Mouse (Mus musculus) stomach, embryonic 15.5 days (tissue): ENCODE results near the gene Ptpdc1. TPM values are rescaled to one million over a fixed set of nuclear protein-coding genes. Genes with fewer than 3 reads are reported as not detected.
A peak's percentile ranks its signal among the peaks of the same experiment; 100 is the strongest.

Experiments used
- ATAC-seq: fragments of 200-750 bp; cut with Nextera tagmentation; 2 replicates; pipeline ENCODE4 v1.8.0; 2017; ENCODE audit warnings: low read depth, moderate number of reproducible peaks, moderate TSS enrichment; ENCODE audit not compliant: insufficient read depth, low FRiP score
- H3K27ac ChIP-seq: fragments of 300-500 bp; sonication (generic); 2 replicates; pipeline ENCODE4 v1.5.1; 2015; ENCODE audit warnings: mild to moderate bottlenecking, inconsistent platforms
- H3K27me3 ChIP-seq: fragments of 300-500 bp; sonication (generic); replicated peaks from 2 replicates; pipeline ENCODE4 v1.6.1; 2015; ENCODE audit warnings: inconsistent platforms
- H3K36me3 ChIP-seq: fragments of 300-500 bp; sonication (generic); 2 replicates; pipeline ENCODE4 v1.6.1; 2015; ENCODE audit warnings: inconsistent platforms
- H3K4me1 ChIP-seq: fragments of 300-500 bp; sonication (generic); 2 replicates; pipeline ENCODE4 v1.6.1; 2015; ENCODE audit warnings: inconsistent platforms
- H3K4me2 ChIP-seq: fragments of 300-500 bp; sonication (generic); 2 replicates; pipeline ENCODE4 v1.6.1; 2015; ENCODE audit warnings: mild to moderate bottlenecking, inconsistent platforms
- H3K4me3 ChIP-seq: fragments of 300-500 bp; sonication (generic); replicated peaks from 2 replicates; pipeline ENCODE4 v1.5.1; 2015; ENCODE audit warnings: inconsistent platforms
- H3K9ac ChIP-seq: fragments of 300-500 bp; sonication (generic); 2 replicates; pipeline ENCODE4 v1.6.1; 2015; ENCODE audit warnings: inconsistent platforms
- H3K9me3 ChIP-seq: fragments of 300-500 bp; sonication (generic); 2 replicates; pipeline ENCODE4 v1.6.1; 2016; ENCODE audit warnings: inconsistent platforms
- WGBS: fragments of 180-500 bp; shearing (Covaris S2); methylation state at CpG from one replicate; pipeline ENCODE4 v1.1.7; 2015; 5-methylcytosine and 5-hydroxymethylcytosine counted together
- microRNA counts: library from miRNA; unstranded; fragments of <30 nt; microRNA quantifications from one replicate; lab custom pipeline; 2016
- microRNA-seq: library from miRNA; unstranded; fragments of <30 nt; microRNA quantifications from one replicate; pipeline ENCODE4, GENCODE M21; 2016
- polyA plus RNA-seq: library from polyadenylated mRNA; unstranded; fragments of >200 nt; fragmentation: Nextera tagmentation; extraction: Ambion mirVana; gene quantifications from 2 replicates; pipeline ENCODE4 v1.2.1, GENCODE M21; 2015

The Ptpdc1 gene
- polyA plus RNA-seq, 1 experiment from 2014 or later: 8.2 TPM

GRCm38 (mm10) chr13:48533441-48533840 lies 92.0 kb downstream of the Ptpdc1 start:
- Histone ChIP-seq H3K9me3 (no peaks in the 10 kb centered on the region), H3K27me3 (no peaks in the 10 kb centered on the region), H3K4me2 (no peak overlapping the region), H3K9ac (no peak overlapping the region), H3K4me1 (no peaks in the 10 kb centered on the region), H3K27ac (no peak overlapping the region), H3K36me3 (peaks cover 9% of the 10 kb centered on the region), H3K4me3 (no peak overlapping the region)
- no peak for ATAC-seq
- 86% methylated on average over 5 of the region's 5 CpGs for WGBS

- Histone ChIP-seq H3K4me3 (no peak overlapping the region), H3K27me3 (no peaks in the 10 kb centered on the region), H3K4me1 (no peaks in the 10 kb centered on the region), H3K27ac (no peak overlapping the region), H3K9me3 (no peaks in the 10 kb centered on the region), H3K36me3 (peaks cover 3% of the 10 kb centered on the region; the same call in 1 of the 2 replicates), H3K4me2 (no peak overlapping the region), H3K9ac (no peak overlapping the region)
- WGBS: 64% methylated on average over 2 of the region's 2 CpGs
- ATAC-seq: no peak
Measured at GRCm38 (mm10) chr13:48531448-48531847, 94.0 kb downstream of the Ptpdc1 start.

- Histone ChIP-seq H3K27me3 (no peaks in the 10 kb centered on the region), H3K9ac (no peak overlapping the region), H3K9me3 (no peaks in the 10 kb centered on the region), H3K4me1 (no peaks in the 10 kb centered on the region), H3K4me2 (no peak overlapping the region), H3K27ac (no peak overlapping the region), H3K4me3 (no peak overlapping the region), H3K36me3 (no peaks in the 10 kb centered on the region; the same call in 1 of the 2 replicates)
- WGBS: 49% methylated on average over 2 of the region's 2 CpGs
- peak; percentile 50; the same call in 1 of the 2 replicates for ATAC-seq
Measured at GRCm38 (mm10) chr13:48530685-48531084, 94.8 kb downstream of the Ptpdc1 start.

GRCm38 (mm10) chr13:48529028-48529427 lies 96.4 kb downstream of the Ptpdc1 start:
- Histone ChIP-seq H3K36me3 (no peaks in the 10 kb centered on the region), H3K9me3 (no peaks in the 10 kb centered on the region), H3K9ac (no peak overlapping the region), H3K27ac (no peak overlapping the region), H3K4me2 (no peak overlapping the region), H3K27me3 (no peaks in the 10 kb centered on the region), H3K4me1 (no peaks in the 10 kb centered on the region), H3K4me3 (no peak overlapping the region)
- no peak for ATAC-seq
- WGBS: 45% methylated on average over 2 of the region's 2 CpGs

GRCm38 (mm10) chr13:48528123-48528871 lies 97.2 kb downstream of the Ptpdc1 start:
- no peak overlapping the region for H3K27ac ChIP-seq
- 53% methylated on average over 15 of the region's 15 CpGs for WGBS
- no peak overlapping the region for H3K9ac ChIP-seq
- H3K27me3 ChIP-seq: no peaks in the 10 kb centered on the region
- ATAC-seq: 0 out of 2 replicates have a peak, but pooled peaks have one; percentile 4
- H3K4me1 ChIP-seq: no peaks in the 10 kb centered on the region
- no peak overlapping the region for H3K4me2 ChIP-seq
- no peak overlapping the region for H3K4me3 ChIP-seq
- H3K9me3 ChIP-seq: no peaks in the 10 kb centered on the region
- H3K36me3 ChIP-seq: no peaks in the 10 kb centered on the region

MicroRNA genes within 50 kb of the gene (microRNA counts, 519-probe panel; counts per million panel counts)
- microRNA mmu-let-7a (lab: Ali Mortazavi, UCI) (4,422 counts per million, percentile 98 among the panel's probes with 10 or more counts), microRNA mmu-let-7d (lab: Ali Mortazavi, UCI) (4,495 counts per million, percentile 99 among the panel's probes with 10 or more counts), microRNA mmu-let-7f (lab: Ali Mortazavi, UCI) (3,990 counts per million, percentile 95 among the panel's probes with 10 or more counts)

Small RNAs within 50 kb of the gene (microRNA-seq; reads per million reads assigned to microRNA genes)
- gene Gm24111 (not detected), gene Mirlet7a-1 (314 reads per million, percentile 63 among the genes with 10 or more reads in this experiment), gene Mirlet7d (17,974 reads per million, percentile 96 among the genes with 10 or more reads in this experiment), gene Mirlet7f-1 (not detected)

Other genes starting within 250 kb of the Ptpdc1 start
- 3.2 and 4.0 TPM in 2 replicates for gene Zfp169, start 112.2 kb downstream of the Ptpdc1 start, polyA plus RNA-seq
- 0.51 and 0.86 TPM in 2 replicates for gene A830005F24Rik, start 112.1 kb downstream of the Ptpdc1 start, polyA plus RNA-seq
- 173 and 204 TPM in 2 replicates for gene Barx1, start 37.3 kb upstream of the Ptpdc1 start, polyA plus RNA-seq
- gene Phf2, start 245.5 kb upstream of the Ptpdc1 start, polyA plus RNA-seq: 6.9 and 7.2 TPM in 2 replicates